Mouse (Mus musculus) CD4-positive, CD25-positive, alpha-beta regulatory T cell, adult 4 months (primary cell): ENCODE measurements around the gene Acp6. TPM values are rescaled to one million over a fixed set of nuclear protein-coding genes. Genes with fewer than 3 reads are reported as not detected.

Experiments used
- ATAC-seq: one replicate; pipeline ENCODE4 v1.8.0; 2017
- polyA plus RNA-seq, 2 experiments: library from polyadenylated mRNA; unstranded; fragments of 100-300 nt; shearing (Covaris generic); gene quantifications; one replicate each; pipeline ENCODE4 v1.2.1; 2017

The Acp6 gene
- polyA plus RNA-seq, 2 experiments from 2014 or later: 43.0 to 64.3 TPM

DNA sequence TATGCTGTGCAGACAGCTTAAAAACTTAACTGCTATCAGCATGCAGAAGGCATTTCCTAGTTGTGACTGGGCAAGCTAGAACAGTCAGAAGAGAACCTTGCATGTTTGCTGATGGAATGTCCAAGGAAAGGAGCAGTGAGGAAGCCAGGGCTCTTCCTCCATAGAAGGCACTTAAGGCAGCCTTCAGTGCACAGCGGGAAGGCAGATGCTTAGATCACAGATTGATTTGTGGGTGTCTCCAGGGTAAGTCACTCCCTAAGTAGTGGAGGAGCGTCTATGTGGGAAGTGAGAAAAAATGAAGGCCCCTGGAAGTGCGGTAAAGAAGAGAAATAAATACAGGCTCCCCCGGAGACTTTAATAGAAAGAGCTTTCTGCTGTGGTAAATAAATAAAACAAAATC lies 40.7 kb downstream of the Acp6 start:
- ATAC-seq: no peak

DNA sequence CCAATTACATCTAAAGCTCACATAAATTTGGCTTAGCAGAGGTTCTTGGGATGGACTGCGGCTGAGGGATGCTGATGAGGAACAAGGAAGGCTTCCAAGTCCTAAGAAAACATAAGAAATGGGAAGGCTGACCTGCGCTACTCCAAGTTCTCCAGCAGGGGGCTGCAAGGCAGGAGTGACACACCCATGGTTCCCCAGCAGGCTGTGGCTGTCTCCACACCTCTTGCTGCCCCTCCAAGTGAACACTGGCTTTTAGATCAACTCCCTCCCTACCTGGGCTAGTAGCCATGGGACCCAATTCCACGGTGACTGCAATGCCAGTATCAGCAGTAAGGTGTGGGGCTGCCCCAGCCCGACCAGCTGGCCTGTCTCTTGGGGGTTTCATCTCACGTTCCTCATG lies 43.4 kb downstream of the Acp6 start:
- ATAC-seq: peak; percentile 56

DNA sequence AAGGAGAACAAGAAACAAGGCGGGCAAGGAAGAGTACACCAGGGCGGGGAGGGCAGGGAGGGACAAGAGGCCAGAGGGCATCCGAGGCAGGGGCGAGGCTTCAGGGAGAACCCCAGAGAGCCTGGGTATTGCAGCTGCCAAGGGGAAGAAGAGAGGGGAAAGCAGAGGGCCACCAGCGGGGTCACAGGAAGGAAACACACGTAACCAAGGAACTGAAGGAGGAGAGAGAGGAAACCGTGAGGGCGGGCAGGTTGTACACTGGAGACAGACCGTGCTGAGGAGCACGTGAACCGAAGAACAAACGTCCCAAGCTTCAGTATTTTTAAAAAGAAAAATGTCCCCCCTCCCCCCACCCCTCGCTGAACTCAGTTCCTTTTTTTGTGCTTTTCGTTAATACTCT lies 45.3 kb downstream of the Acp6 start:
- no peak for ATAC-seq

DNA sequence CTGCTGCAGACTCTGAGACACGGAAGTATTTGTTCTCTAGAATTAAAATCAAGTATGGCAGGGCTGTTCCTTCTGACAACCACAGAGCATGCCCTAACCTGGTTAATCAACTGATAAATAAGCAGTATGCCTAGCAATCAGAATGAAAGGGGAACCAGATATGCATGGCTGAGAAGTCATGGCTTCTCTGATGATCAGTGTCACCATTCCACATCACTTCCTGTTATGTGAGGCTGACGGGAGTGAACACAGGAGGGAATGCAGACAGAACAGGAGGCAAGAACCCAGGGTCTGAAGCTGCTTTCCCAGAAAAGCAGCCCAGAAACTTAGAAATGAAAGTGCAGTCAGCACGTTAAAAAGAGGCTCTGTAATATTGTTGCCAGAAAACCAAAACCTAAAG lies 47.9 kb downstream of the Acp6 start:
- ATAC-seq: no peak

DNA sequence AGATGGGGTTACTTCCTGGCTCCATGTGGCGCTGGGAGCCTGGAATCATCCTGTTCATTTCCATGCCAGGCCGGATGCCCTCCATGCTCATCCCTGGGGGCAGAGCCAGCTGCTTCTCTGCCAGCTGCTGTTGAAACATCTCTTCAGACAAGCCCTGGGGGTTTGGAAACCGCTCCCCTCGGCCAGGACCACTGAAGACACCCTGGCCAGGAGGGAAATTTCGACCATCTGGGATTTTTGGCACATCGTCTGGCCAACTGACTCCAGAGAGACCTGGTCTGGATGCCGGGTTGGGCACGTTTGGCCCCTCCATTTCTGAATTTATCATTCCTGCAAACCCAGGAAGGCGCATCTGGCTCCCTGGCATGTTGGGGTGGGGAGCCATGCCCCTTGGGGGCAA lies 50.8 kb downstream of the Acp6 start:
- ATAC-seq: no peak

DNA sequence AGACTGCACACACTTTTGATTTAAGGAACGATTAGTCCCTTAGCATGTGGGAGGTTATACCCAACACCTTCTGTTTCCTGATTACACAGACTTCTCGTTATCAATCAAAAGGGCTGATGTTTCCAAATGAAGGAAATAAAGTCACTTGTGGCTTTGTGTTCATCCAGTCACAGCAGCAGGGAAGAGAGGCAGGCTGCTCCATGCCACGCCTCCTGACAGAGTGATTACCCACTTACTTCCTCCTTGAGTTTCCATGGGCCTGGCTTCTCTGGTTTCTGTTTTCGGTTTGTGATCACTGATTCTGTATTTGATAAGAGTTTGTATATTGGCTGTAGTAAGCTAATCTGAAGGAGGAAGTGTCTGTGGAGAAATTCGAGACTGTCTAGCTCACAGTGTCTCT lies 52.6 kb downstream of the Acp6 start:
- peak; percentile 81 for ATAC-seq

DNA sequence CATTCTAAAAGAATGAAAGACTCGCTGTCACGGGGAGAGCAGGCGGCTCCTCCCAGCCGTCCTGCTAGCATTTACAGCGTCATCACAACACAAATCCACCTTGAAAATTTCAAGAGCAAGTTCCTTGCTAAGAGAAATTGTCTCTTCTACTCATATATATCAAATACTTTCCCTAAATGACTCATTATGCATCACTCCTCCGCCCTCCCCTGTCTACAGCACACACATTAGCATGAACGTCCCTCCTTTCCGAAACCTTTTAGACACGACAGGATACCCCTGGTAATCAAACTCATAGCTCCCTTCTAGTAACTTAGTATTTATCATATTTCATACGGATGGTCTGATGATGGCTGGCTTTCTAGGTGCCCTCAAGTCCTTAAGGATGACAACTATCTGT lies 55.3 kb downstream of the Acp6 start:
- peak; percentile 40 for ATAC-seq

DNA sequence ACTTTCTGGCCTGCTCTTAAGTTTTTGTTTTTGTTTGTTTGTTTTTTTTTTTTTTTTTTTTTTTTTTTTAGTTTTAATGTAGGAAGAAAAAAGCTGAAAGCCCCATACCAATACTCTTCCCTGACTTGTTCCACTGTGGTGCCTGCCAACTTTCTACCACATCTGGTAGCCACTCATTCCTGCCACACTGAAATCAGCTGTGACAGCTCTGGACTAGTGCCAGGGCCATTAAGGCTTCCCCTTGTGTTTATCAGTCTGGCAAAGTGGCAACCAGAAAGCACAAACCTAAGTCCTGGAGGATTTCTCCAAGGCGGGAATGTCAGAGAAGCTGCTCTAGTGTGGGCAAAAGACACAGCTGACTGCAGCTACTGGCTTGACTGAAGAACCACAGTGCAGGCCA lies 55.9 kb downstream of the Acp6 start:
- ATAC-seq: no peak

DNA sequence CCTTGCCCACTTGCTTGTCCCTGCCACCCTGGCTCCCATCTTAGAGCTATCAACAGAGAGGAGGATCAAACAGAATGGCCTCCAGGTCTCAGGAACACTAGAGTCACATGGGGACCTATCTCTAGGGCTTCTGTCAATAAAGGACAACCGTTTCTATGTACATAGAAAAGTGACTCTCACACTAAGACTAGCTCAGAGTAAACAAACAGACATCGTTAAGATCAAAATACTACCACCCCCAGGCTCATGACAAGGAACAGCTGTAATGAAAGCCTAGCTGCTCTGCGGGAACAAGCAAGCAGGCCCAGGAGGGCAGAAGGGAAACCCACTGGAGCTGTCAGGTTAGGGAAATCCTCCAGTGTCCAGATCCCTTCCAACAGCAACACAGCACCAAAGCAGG lies 56.9 kb downstream of the Acp6 start:
- no peak for ATAC-seq

DNA sequence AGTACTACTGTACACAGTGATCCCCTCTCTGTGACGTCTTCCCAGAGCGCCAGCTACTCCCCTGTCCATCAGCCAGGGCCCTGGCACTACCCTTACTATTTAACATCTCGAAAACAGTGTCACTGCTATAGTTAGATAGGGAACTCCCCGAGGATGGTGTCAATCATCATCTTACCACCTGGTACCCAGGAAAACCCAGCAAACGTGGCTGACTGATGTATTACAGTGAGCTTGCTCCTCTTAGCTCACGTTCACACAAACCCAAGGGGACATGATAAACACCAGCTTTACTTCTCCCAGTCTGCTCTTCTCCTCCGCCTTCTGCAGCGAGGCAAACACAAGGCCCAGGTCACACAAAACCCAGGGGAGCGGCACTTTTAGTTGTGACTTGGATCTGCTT lies 64.7 kb downstream of the Acp6 start:
- no peak for ATAC-seq

DNA sequence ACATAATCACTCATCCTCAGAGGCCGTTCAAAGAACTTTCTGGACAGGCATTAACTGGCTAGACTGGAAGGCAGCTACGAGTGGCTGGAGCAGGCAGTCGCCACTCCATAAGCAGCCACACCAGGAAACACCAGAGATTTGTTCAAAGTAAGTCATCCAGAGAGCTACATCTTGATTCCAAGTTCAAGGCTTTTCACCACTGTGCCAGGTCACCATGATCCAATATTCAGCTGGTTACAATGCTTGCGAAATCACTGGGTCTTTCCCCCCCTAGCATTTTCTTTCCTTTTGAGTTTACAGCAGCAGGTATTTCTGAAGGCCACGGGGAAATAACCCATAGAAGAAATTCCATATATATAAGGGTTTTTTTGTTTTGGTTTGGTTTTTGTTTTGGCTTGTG lies 66.7 kb downstream of the Acp6 start:
- no peak for ATAC-seq

DNA sequence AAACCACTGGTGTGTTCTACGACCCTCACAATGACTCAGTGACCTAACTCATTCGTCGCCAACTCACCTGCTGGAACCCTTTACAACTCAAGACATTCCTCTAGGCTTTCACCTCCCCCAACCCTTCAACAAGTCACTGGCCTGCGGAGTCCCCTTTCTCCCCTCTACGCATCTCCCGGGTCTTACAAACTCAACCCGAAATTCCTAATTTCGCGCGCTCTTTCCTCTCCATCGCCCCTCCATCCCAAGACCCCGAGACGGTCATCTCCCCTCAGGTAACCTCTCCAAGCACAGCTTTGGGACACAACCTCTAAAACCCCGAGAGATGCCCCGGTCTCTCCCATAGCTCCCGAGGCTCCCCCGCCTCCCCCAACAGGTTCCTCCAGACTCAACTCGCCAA lies 68.1 kb downstream of the Acp6 start:
- no peak for ATAC-seq

Other genes starting within 250 kb of the Acp6 start
- gene Gja8, start 232.8 kb upstream of the Acp6 start, polyA plus RNA-seq: not detected
- gene Bcl9, start 139.1 kb downstream of the Acp6 start, polyA plus RNA-seq: 1 to 10 TPM; 2.4 to 4.8 TPM